Mouse (Mus musculus): ENCODE measurements around the gene Dnajc30.

- TF ChIP-seq CTCF (IDR thresholded peaks at IDR 0.05; ENCODE audit: insufficient read depth, low read length), result peak; percentile 48; the same call in 1 of the 2 replicates
- no peak for TF ChIP-seq POLR2A (IDR thresholded peaks at IDR 0.05; ENCODE audit: borderline replicate concordance, extremely low read depth, low read depth, low read length)
These were observed 40.1 kb downstream of the Dnajc30 start for GRCm38 (mm10) chr5:135103999-135104660.
